Mouse (Mus musculus): ENCODE measurements at regions not wholly inside any gene's neighbourhood (a gene's known extent, or its start where the extent isn't known, plus 50 kb on each side); places are given as distances from the start of the nearest gene placed in this dataset.

DNA sequence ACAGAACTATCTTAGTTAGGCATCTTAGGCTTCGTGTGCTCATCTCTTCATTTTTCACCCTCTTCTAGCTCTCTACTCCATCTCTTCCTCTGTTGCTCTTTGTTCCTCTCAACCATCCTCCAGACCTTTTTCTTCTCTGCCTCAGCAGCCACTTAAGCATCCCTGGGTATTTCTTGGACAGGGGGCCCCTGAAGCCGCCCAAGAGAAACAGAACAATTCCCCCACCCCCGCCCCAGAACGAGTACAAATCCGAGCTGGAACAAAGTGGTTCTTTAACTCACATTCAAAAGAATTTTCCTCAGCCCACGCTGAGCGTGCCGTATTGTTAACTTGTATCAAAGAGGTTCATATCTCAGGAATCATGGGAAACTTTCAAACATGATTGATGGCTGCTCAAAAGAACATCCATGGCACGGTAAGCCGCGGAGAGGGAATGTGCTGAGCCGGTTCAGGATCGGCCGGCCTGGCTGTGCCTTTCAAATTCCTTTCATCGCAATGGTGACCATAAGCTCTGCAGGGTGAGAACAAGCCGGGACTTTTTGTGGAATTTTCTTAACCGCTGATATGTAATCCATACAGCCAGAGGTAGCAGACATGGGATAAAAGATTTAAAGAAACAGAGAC lies 181.9 kb upstream of the Noct start:
- H3K36me3 ChIP-seq (ENCODE audit: control insufficient read depth, insufficient read depth, low read length), result no peaks in the 10 kb centered on the region
- no peaks in the 10 kb centered on the region for H3K27me3 ChIP-seq (ENCODE audit: control insufficient read depth, insufficient read depth, low read length)
- no peak overlapping the region for H3K4me3 ChIP-seq (ENCODE audit: control insufficient read depth, insufficient read depth, low read length)
- 87% methylated on average over 17 of the region's 17 CpGs for WGBS
- TF ChIP-seq CTCF (IDR thresholded peaks at IDR 0.05; ENCODE audit: borderline replicate concordance, control insufficient read depth, extremely low read depth, insufficient read depth, low read length, poor library complexity), result no peak
- TF ChIP-seq POLR2A (IDR thresholded peaks at IDR 0.05; ENCODE audit: control insufficient read depth, extremely low read depth, insufficient read depth, low read length, poor library complexity), result no peak
- no peaks in the 10 kb centered on the region for H3K4me1 ChIP-seq (replicated peaks; ENCODE audit: control insufficient read depth, insufficient read depth, low read length)
- H3K27ac ChIP-seq (ENCODE audit: control insufficient read depth, insufficient read depth, low read length), result no peak overlapping the region
- DNase-seq, result no peak

DNA sequence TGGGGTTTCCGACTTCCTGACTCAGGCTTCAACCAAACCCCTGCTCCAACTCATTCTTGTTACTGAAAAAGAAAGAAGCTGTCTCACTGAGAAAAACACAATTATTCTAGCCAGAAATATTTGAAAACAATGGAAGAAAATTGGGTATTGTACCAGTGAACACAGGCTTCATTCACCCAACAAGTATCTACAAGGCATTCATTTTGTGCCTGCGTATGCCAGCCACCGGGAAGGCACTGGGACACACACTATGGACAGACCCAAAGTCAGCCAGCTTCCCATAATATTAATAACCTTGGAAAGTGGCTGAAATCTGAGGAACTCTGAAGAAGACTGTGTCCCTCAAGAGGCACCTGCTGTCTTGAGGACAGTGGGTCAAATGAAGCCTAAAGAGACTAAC lies 175.5 kb upstream of the Noct start:
- no peak overlapping the region for H3K4me3 ChIP-seq (ENCODE audit: control insufficient read depth, insufficient read depth, low read length)
- DNase-seq, result no peak
- no peak overlapping the region for H3K27ac ChIP-seq (ENCODE audit: control insufficient read depth, insufficient read depth, low read length)
- H3K36me3 ChIP-seq (ENCODE audit: control insufficient read depth, insufficient read depth, low read length), result no peaks in the 10 kb centered on the region
- H3K4me1 ChIP-seq (replicated peaks; ENCODE audit: control insufficient read depth, insufficient read depth, low read length), result no peaks in the 10 kb centered on the region
- TF ChIP-seq POLR2A (IDR thresholded peaks at IDR 0.05; ENCODE audit: control insufficient read depth, extremely low read depth, insufficient read depth, low read length, poor library complexity), result no peak
- no peak for TF ChIP-seq CTCF (IDR thresholded peaks at IDR 0.05; ENCODE audit: borderline replicate concordance, control insufficient read depth, extremely low read depth, insufficient read depth, low read length, poor library complexity)
- no peaks in the 10 kb centered on the region for H3K27me3 ChIP-seq (ENCODE audit: control insufficient read depth, insufficient read depth, low read length)
- 98% methylated on average over 3 of the region's 3 CpGs for WGBS

DNA sequence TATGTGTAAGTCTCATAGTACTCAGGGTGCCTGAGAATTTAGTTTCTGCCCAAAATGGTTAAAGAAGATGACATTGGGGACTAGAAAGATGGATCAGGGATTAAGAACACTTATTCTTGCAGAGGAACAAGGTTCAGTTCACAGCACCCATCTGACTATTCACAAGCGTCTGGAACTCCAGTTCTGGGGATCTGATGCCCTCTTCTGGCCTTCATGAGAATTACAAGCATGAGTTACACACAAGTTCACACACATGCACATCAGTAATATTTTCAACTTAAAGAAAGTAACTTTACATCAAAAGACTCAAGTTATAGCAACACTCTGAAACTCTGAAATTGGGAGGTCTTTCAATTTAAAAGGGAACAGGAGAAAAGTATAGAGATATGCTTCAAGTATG lies 174.1 kb upstream of the Noct start:
- TF ChIP-seq CTCF (IDR thresholded peaks at IDR 0.05; ENCODE audit: borderline replicate concordance, control insufficient read depth, extremely low read depth, insufficient read depth, low read length, poor library complexity), result no peak
- no peak for TF ChIP-seq POLR2A (IDR thresholded peaks at IDR 0.05; ENCODE audit: control insufficient read depth, extremely low read depth, insufficient read depth, low read length, poor library complexity)
- 96% methylated on average over 1 of the region's 1 CpGs for WGBS
- no peak for DNase-seq

DNA sequence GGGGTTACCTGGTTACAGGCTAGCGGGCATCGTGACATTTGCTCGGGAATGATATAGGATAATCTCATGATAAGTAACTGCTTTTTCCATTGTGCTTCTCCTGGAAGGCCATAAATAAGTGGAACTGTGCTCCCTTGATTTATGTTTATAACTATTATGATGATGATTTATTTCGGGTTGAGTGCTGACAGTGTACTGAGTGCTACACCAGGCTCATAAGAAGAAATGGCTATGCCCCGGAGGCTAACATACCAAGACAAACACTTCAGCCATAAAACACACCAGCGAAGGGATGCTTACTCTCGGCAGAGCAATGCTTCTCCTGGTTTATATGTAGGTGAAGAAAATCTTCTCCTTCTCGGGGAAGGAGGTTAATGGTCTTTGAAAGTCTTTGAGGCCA lies 169.2 kb upstream of the Noct start:
- WGBS, result 88% methylated on average over 8 of the region's 8 CpGs
- TF ChIP-seq POLR2A (IDR thresholded peaks at IDR 0.05; ENCODE audit: control insufficient read depth, extremely low read depth, insufficient read depth, low read length, poor library complexity) (no peak), CTCF (IDR thresholded peaks at IDR 0.05; ENCODE audit: borderline replicate concordance, control insufficient read depth, extremely low read depth, insufficient read depth, low read length, poor library complexity) (no peak)
- no peaks in the 10 kb centered on the region for H3K4me1 ChIP-seq (replicated peaks; ENCODE audit: control insufficient read depth, insufficient read depth, low read length)
- no peak overlapping the region for H3K27ac ChIP-seq (ENCODE audit: control insufficient read depth, insufficient read depth, low read length)
- no peaks in the 10 kb centered on the region for H3K27me3 ChIP-seq (ENCODE audit: control insufficient read depth, insufficient read depth, low read length)
- no peak for DNase-seq
- no peaks in the 10 kb centered on the region for H3K36me3 ChIP-seq (ENCODE audit: control insufficient read depth, insufficient read depth, low read length)
- H3K4me3 ChIP-seq (ENCODE audit: control insufficient read depth, insufficient read depth, low read length), result no peak overlapping the region

More for the DNA sequence above, 174.1 kb upstream of the Noct start:
- no peak overlapping the region for H3K27ac ChIP-seq (ENCODE audit: control insufficient read depth, insufficient read depth, low read length)
- no peaks in the 10 kb centered on the region for H3K27me3 ChIP-seq (ENCODE audit: control insufficient read depth, insufficient read depth, low read length)
- H3K4me3 ChIP-seq (ENCODE audit: control insufficient read depth, insufficient read depth, low read length), result no peak overlapping the region
- H3K4me1 ChIP-seq (replicated peaks; ENCODE audit: control insufficient read depth, insufficient read depth, low read length), result no peaks in the 10 kb centered on the region
- H3K36me3 ChIP-seq (ENCODE audit: control insufficient read depth, insufficient read depth, low read length), result no peaks in the 10 kb centered on the region

DNA sequence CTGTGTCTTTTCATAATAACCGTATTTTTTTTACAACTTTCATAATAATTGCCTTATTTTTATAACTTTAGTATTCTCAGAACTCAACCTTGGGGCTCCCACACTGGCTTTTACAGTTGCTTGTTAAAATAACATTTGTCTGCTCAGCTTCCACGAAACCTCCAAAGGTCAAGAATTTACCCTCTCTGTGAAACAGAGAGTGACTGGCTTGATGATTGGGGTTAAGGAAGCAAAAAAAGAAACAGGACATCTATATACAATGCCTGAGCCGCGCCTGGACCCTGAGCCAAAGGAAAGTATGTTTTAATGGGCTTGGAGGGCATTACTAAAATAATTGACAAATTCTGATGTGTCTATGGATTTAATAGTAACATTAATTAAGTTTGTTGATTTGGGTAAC lies 160.0 kb upstream of the Noct start:
- H3K27ac ChIP-seq (ENCODE audit: control insufficient read depth, insufficient read depth, low read length), result no peak overlapping the region
- TF ChIP-seq POLR2A (IDR thresholded peaks at IDR 0.05; ENCODE audit: control insufficient read depth, extremely low read depth, insufficient read depth, low read length, poor library complexity), result no peak

DNA sequence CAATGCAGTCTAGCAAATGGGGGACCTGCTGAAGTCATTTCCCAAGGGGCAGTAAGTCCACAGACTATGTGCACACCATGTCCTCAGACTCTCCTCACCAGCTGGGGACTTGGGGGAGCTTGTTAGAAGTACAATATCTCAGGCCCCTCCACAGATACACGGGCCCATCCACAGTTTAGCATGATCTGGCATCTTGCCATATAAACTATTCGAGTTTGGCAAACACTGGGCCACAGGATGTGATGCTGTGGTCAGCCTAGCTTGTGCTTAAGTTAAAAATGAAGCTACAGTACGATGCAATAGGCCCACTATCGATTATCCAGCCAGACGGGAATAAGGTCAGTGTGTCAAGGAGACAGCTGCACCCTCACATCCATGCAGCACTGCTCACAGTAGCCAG lies 157.9 kb upstream of the Noct start:
- TF ChIP-seq CTCF (IDR thresholded peaks at IDR 0.05; ENCODE audit: borderline replicate concordance, control insufficient read depth, extremely low read depth, insufficient read depth, low read length, poor library complexity), result no peak
- TF ChIP-seq POLR2A (IDR thresholded peaks at IDR 0.05; ENCODE audit: control insufficient read depth, extremely low read depth, insufficient read depth, low read length, poor library complexity), result no peak
- Histone ChIP-seq H3K36me3 (ENCODE audit: control insufficient read depth, insufficient read depth, low read length) (no peaks in the 10 kb centered on the region), H3K4me1 (replicated peaks; ENCODE audit: control insufficient read depth, insufficient read depth, low read length) (no peaks in the 10 kb centered on the region), H3K27me3 (ENCODE audit: control insufficient read depth, insufficient read depth, low read length) (no peaks in the 10 kb centered on the region), H3K4me3 (ENCODE audit: control insufficient read depth, insufficient read depth, low read length) (no peak overlapping the region), H3K27ac (ENCODE audit: control insufficient read depth, insufficient read depth, low read length) (no peak overlapping the region)
- 56% methylated on average over 5 of the region's 5 CpGs for WGBS
- DNase-seq, result no peak

More for the DNA sequence above, 160.0 kb upstream of the Noct start:
- DNase-seq, result no peak
- H3K36me3 ChIP-seq (ENCODE audit: control insufficient read depth, insufficient read depth, low read length), result no peaks in the 10 kb centered on the region
- 90% methylated on average over 4 of the region's 4 CpGs for WGBS
- no peak overlapping the region for H3K4me3 ChIP-seq (ENCODE audit: control insufficient read depth, insufficient read depth, low read length)
- H3K4me1 ChIP-seq (replicated peaks; ENCODE audit: control insufficient read depth, insufficient read depth, low read length), result no peaks in the 10 kb centered on the region
- H3K27me3 ChIP-seq (ENCODE audit: control insufficient read depth, insufficient read depth, low read length), result no peaks in the 10 kb centered on the region

DNA sequence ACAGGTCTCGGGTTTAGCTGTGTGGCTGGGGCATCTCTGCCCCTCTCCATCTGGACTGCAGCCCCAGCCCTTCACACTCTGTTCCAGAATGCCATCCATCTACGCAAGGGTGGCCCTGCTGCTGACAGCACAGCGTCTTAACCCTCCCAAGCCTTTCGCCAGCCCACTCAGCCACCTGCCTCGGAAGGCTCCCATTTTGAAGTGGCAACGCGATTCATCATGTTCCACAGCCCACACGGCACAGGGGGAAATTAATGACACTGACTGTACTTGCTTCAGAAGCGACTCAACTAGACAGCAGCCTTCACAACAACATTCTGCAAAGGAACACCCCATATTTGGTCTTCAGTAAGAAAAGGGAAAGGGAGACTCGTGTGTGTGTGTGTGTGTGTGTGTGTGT lies 151.8 kb upstream of the Noct start:
- WGBS, result 96% methylated on average over 10 of the region's 10 CpGs
- TF ChIP-seq POLR2A (IDR thresholded peaks at IDR 0.05; ENCODE audit: control insufficient read depth, extremely low read depth, insufficient read depth, low read length, poor library complexity) (no peak), CTCF (IDR thresholded peaks at IDR 0.05; ENCODE audit: borderline replicate concordance, control insufficient read depth, extremely low read depth, insufficient read depth, low read length, poor library complexity) (no peak)
- H3K4me1 ChIP-seq (replicated peaks; ENCODE audit: control insufficient read depth, insufficient read depth, low read length), result no peaks in the 10 kb centered on the region
- H3K27me3 ChIP-seq (ENCODE audit: control insufficient read depth, insufficient read depth, low read length), result no peaks in the 10 kb centered on the region
- no peaks in the 10 kb centered on the region for H3K36me3 ChIP-seq (ENCODE audit: control insufficient read depth, insufficient read depth, low read length)
- no peak for DNase-seq
- H3K4me3 ChIP-seq (ENCODE audit: control insufficient read depth, insufficient read depth, low read length), result no peak overlapping the region
- no peak overlapping the region for H3K27ac ChIP-seq (ENCODE audit: control insufficient read depth, insufficient read depth, low read length)

Data from thymus, adult 2 months (tissue).